Mouse (Mus musculus): ENCODE measurements around the gene Cfap161. TPM values are rescaled to one million over a fixed set of nuclear protein-coding genes. Genes with fewer than 3 reads are reported as not detected.

Cfap161 gene
- polyA plus RNA-seq, 1 experiment, result not detected

DNA sequence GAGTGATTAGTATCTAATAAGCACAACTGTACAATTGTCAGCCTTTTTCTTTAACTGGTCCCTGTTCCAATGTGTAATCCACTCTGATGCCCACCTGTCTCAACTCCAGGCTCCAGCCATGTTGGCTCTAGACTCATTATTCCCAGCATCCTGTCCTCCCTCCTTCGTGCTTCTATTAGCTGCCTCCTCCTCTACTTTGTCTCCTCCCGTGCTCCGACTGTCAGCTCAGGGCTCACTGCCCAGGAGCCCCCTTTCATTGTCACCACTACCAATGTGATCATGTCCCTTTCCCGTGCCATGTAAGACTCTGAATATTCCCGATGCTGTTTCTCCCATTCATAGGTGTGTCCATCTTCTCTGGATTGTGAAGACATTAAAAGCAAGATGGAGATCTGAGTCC lies 32.3 kb downstream of the Cfap161 start:
- Histone ChIP-seq H3K27ac (ENCODE audit: insufficient read depth, low read length) (no peak overlapping the region), H3K4me1 (ENCODE audit: control insufficient read depth, insufficient read depth, low read length) (no peaks in the 10 kb centered on the region), H3K27me3 (ENCODE audit: control insufficient read depth, insufficient read depth, low read length, poor library complexity, severe bottlenecking) (no peaks in the 10 kb centered on the region; the same call in 1 of the 2 replicates), H3K4me3 (ENCODE audit: low read depth, low read length) (no peak overlapping the region), H3K36me3 (ENCODE audit: control insufficient read depth, insufficient read depth, low read length, poor library complexity, severe bottlenecking) (no peaks in the 10 kb centered on the region), H3K9me3 (replicated peaks; ENCODE audit: control insufficient read depth, insufficient read depth, low read length, poor library complexity, severe bottlenecking) (no peaks in the 10 kb centered on the region), H3K9ac (ENCODE audit: low read depth, poor library complexity, severe bottlenecking) (no peak overlapping the region)
- TF ChIP-seq EP300 (IDR thresholded peaks at IDR 0.05; ENCODE audit: insufficient read depth, low read depth, low read length), result no peak

DNA sequence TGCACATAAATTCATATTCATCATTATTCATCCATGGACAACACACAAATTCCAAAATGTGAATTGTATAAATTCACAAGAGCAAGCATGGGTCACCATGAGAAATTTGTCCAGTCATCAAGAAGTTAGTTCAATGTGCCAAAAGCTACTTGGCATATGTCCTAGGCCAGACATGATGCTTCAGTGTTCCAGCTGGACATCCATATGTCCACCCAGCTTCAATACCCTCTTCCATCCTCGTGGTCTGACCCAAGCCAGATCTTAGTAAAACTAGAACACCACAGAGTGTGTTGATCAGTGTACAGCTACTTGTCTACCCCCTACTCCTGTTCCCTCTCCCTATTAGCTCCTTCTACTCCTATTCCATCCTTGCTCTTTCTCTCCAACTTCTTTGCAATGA lies 43.6 kb downstream of the Cfap161 start:
- Histone ChIP-seq H3K4me1 (ENCODE audit: control insufficient read depth, insufficient read depth, low read length) (no peaks in the 10 kb centered on the region), H3K36me3 (ENCODE audit: control insufficient read depth, insufficient read depth, low read length, poor library complexity, severe bottlenecking) (no peaks in the 10 kb centered on the region), H3K9ac (ENCODE audit: low read depth, poor library complexity, severe bottlenecking) (no peak overlapping the region), H3K4me3 (ENCODE audit: low read depth, low read length) (no peak overlapping the region), H3K9me3 (replicated peaks; ENCODE audit: control insufficient read depth, insufficient read depth, low read length, poor library complexity, severe bottlenecking) (no peaks in the 10 kb centered on the region), H3K27ac (ENCODE audit: insufficient read depth, low read length) (no peak overlapping the region), H3K27me3 (ENCODE audit: control insufficient read depth, insufficient read depth, low read length, poor library complexity, severe bottlenecking) (no peaks in the 10 kb centered on the region)
- TF ChIP-seq POLR2A (IDR thresholded peaks at IDR 0.05; ENCODE audit: insufficient read depth, low read length), result no peak
- no peak for TF ChIP-seq CTCF (IDR thresholded peaks at IDR 0.05; ENCODE audit: low read depth, low read length)
- TF ChIP-seq EP300 (IDR thresholded peaks at IDR 0.05; ENCODE audit: insufficient read depth, low read depth, low read length), result no peak

DNA sequence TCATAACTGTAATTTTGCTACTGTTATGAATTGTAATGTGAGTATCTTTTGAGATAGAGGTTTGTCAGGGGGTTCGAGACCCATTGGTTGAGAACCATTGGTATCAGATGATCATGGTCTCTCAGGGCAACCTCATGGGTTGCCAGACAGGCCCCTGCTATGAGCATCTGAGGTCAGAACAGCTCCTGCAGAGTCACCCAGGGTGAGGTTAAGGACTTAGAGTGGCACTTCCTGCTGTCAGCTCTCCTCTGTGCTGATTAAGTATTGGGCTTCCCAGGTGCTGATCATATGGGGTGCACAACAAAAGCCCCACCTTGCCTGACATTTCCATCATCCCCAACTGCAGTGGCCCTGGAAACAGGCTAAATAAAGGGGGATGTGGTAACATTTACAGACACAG lies 46.3 kb downstream of the Cfap161 start:
- H3K27ac ChIP-seq (ENCODE audit: insufficient read depth, low read length), result no peak overlapping the region
- TF ChIP-seq POLR2A (IDR thresholded peaks at IDR 0.05; ENCODE audit: insufficient read depth, low read length), result no peak
- no peak for TF ChIP-seq EP300 (IDR thresholded peaks at IDR 0.05; ENCODE audit: insufficient read depth, low read depth, low read length)
- TF ChIP-seq CTCF (IDR thresholded peaks at IDR 0.05; ENCODE audit: low read depth, low read length), result no peak
- H3K4me3 ChIP-seq (ENCODE audit: low read depth, low read length), result no peak overlapping the region
- H3K4me1 ChIP-seq (ENCODE audit: control insufficient read depth, insufficient read depth, low read length), result no peaks in the 10 kb centered on the region
- no peaks in the 10 kb centered on the region for H3K36me3 ChIP-seq (ENCODE audit: control insufficient read depth, insufficient read depth, low read length, poor library complexity, severe bottlenecking)
- H3K9ac ChIP-seq (ENCODE audit: low read depth, poor library complexity, severe bottlenecking), result no peak overlapping the region
- H3K27me3 ChIP-seq (ENCODE audit: control insufficient read depth, insufficient read depth, low read length, poor library complexity, severe bottlenecking), result no peaks in the 10 kb centered on the region
- H3K9me3 ChIP-seq (replicated peaks; ENCODE audit: control insufficient read depth, insufficient read depth, low read length, poor library complexity, severe bottlenecking), result no peaks in the 10 kb centered on the region

DNA sequence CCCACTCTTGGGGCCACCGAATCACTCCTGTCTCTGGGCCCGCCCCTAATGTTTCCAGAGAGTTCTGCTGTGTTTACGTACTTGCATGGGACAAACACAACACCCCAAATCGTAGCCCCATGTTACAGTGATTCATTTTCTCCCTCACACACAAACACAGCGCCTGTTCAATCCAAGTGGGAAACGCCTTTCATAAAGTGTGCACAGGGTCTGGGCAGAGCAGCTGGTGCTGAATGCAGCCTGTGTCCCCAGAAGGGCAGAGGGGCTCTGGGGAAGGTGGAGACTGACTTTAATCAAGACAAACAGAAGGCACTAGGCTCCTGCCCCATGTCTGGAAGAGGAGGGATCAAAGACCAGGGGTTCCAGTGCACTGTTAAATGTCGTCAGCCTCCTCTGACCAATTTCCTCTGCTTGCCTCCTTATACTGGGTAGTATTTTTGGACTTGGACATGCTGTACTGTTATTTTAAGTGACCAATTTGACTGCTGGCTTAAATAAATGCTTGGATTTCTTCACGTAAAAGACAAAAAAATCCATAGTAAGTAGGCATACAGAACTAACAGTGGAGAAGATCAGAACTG lies 48.5 kb downstream of the Cfap161 start:
- no peaks in the 10 kb centered on the region for H3K36me3 ChIP-seq (ENCODE audit: control insufficient read depth, insufficient read depth, low read length, poor library complexity, severe bottlenecking)
- H3K9me3 ChIP-seq (replicated peaks; ENCODE audit: control insufficient read depth, insufficient read depth, low read length, poor library complexity, severe bottlenecking), result no peaks in the 10 kb centered on the region
- H3K27ac ChIP-seq (ENCODE audit: insufficient read depth, low read length), result no peak overlapping the region
- H3K9ac ChIP-seq (ENCODE audit: low read depth, poor library complexity, severe bottlenecking), result no peak overlapping the region
- TF ChIP-seq CTCF (IDR thresholded peaks at IDR 0.05; ENCODE audit: low read depth, low read length) (no peak), POLR2A (IDR thresholded peaks at IDR 0.05; ENCODE audit: insufficient read depth, low read length) (no peak), EP300 (IDR thresholded peaks at IDR 0.05; ENCODE audit: insufficient read depth, low read depth, low read length) (no peak)
- no peaks in the 10 kb centered on the region for H3K27me3 ChIP-seq (ENCODE audit: control insufficient read depth, insufficient read depth, low read length, poor library complexity, severe bottlenecking)
- H3K4me3 ChIP-seq (ENCODE audit: low read depth, low read length), result no peak overlapping the region
- H3K4me1 ChIP-seq (ENCODE audit: control insufficient read depth, insufficient read depth, low read length), result no peaks in the 10 kb centered on the region

DNA sequence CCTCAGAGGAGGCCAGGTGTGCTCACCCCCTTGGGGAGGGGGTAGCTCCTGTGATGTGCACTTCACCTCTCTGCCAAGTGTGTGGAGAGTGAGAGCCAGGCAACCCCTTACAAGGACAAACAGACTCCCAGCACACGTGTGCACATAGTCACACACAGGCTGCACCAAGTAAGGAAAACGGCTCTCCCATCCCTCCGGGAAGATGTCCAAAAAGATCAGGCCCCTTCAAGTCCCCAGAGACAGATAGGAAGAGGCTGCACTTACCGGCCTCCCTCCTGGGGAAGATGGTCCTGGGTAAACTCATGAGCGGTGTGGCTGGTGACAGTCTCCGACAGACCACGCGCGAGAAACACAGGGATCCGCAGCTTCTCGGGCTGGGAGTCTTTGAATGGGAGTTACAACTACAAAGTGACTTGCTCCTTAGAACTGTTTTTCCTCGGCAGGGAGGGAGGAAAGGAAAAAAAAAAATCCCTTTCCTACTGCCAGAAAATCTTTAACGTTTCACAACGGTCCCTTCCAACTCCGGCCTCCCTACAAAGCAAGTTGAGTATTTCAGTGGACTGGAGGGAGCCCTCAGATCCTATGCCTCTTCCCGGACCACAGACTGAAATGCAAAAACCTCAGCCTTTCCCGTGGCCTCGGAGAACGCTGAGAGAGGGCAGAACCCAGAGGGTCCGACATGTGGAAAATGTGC lies 49.1 kb downstream of the Cfap161 start, which contains the start of gene Il16:
TSS of gene Il16 (minus strand) at position 314 of the 694 bp plus-strand sequence.
- no peaks in the 10 kb centered on the region for H3K4me1 ChIP-seq (ENCODE audit: control insufficient read depth, insufficient read depth, low read length)
- no peaks in the 10 kb centered on the region for H3K36me3 ChIP-seq (ENCODE audit: control insufficient read depth, insufficient read depth, low read length, poor library complexity, severe bottlenecking)
- H3K27me3 ChIP-seq (ENCODE audit: control insufficient read depth, insufficient read depth, low read length, poor library complexity, severe bottlenecking), result no peaks in the 10 kb centered on the region
- H3K4me3 ChIP-seq (ENCODE audit: low read depth, low read length), result no peak within 1 kb of the TSS
- H3K9ac ChIP-seq (ENCODE audit: low read depth, poor library complexity, severe bottlenecking), result no peak within 1 kb of the TSS
- no peak for TF ChIP-seq CTCF (IDR thresholded peaks at IDR 0.05; ENCODE audit: low read depth, low read length)
- TF ChIP-seq EP300 (IDR thresholded peaks at IDR 0.05; ENCODE audit: insufficient read depth, low read depth, low read length), result no peak
- TF ChIP-seq POLR2A (IDR thresholded peaks at IDR 0.05; ENCODE audit: insufficient read depth, low read length), result no peak
- no peak within 1 kb of the TSS for H3K27ac ChIP-seq (ENCODE audit: insufficient read depth, low read length)
- no peaks in the 10 kb centered on the region for H3K9me3 ChIP-seq (replicated peaks; ENCODE audit: control insufficient read depth, insufficient read depth, low read length, poor library complexity, severe bottlenecking)

DNA sequence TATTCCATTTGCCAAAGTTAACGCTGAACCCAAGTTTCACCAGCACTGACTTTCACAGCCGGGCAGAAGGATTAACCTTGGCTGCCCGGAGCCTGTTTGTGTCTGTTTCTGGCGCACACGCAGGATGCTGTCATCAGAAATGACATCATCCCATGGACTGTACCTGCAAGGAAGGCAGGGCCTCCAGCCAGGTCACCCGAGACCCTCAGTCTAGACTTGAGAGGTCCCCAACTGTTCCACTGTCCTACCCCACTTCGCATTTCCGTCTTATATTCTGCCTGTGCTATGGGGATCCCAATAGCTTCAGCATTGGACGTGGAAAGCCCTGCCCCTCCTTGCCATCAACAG lies 49.6 kb downstream of the Cfap161 start:
- H3K4me3 ChIP-seq (ENCODE audit: low read depth, low read length), result no peak overlapping the region
- H3K27me3 ChIP-seq (ENCODE audit: control insufficient read depth, insufficient read depth, low read length, poor library complexity, severe bottlenecking), result no peaks in the 10 kb centered on the region
- TF ChIP-seq CTCF (IDR thresholded peaks at IDR 0.05; ENCODE audit: low read depth, low read length) (no peak), POLR2A (IDR thresholded peaks at IDR 0.05; ENCODE audit: insufficient read depth, low read length) (no peak), EP300 (IDR thresholded peaks at IDR 0.05; ENCODE audit: insufficient read depth, low read depth, low read length) (no peak)
- no peaks in the 10 kb centered on the region for H3K9me3 ChIP-seq (replicated peaks; ENCODE audit: control insufficient read depth, insufficient read depth, low read length, poor library complexity, severe bottlenecking)
- no peak overlapping the region for H3K27ac ChIP-seq (ENCODE audit: insufficient read depth, low read length)
- no peak overlapping the region for H3K9ac ChIP-seq (ENCODE audit: low read depth, poor library complexity, severe bottlenecking)
- H3K4me1 ChIP-seq (ENCODE audit: control insufficient read depth, insufficient read depth, low read length), result no peaks in the 10 kb centered on the region
- no peaks in the 10 kb centered on the region for H3K36me3 ChIP-seq (ENCODE audit: control insufficient read depth, insufficient read depth, low read length, poor library complexity, severe bottlenecking)
